Comparison of ENCODE assay signal across 13 mouse cellular contexts in the genomic region with DNA sequence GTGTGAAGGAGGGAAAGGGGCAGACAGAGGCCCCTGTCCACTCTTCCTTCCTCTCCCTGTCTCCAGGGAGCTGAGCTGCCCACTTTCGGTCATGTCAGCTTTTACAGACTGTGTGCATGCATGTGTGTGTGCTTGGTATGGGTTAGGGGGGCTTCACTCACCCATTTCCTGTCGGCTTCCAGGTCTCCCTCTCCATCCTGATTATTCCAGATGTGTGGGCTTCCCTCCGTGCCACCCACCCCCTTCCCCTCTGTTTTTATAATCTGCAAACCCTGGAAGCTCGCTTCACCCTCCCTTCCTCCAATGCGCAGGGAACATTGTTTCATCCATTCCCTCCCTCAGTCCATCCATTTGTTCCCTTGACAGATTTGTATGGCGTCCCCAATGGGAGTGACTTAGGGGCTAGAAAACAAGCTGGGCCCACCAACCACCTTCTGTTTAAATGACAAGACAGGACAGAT. TPM values are rescaled to one million over a fixed set of nuclear protein-coding genes. Genes with fewer than 3 reads are reported as not detected.
DNase-seq lines count a peak whose midpoint lies in the region; ATAC-seq and TF ChIP-seq lines count a peak whose summit lies in the region.
"Had no signal": no experiment of that assay in that cellular context is flagged by ENCODE, and none has a peak within 500 bp of the region (broad histone marks: within the 10 kb centered on the region; RNA-seq: fewer than 3 reads in every experiment).

No protein-coding gene starts in this region.

- WGBS in stomach, embryonic 14.5 days, result 20% methylated on average over 6 of the region's 6 CpGs
- whole genome bisulfite sequencing in stomach, postnatal 0 days, result 33% methylated on average over 6 of the region's 6 CpGs
- WGBS in hindbrain, embryonic 10.5 days, result 17% methylated on average over 6 of the region's 6 CpGs
- 33% methylated on average over 6 of the region's 6 CpGs for WGBS in midbrain, embryonic 10.5 days

- no peak overlapping the region for H3K4me2 ChIP-seq in stomach, embryonic 14.5 days (replicated peaks; ENCODE audit: low read depth, low read length)
- no peak overlapping the region for H3K4me2 ChIP-seq in stomach, postnatal 0 days (replicated peaks; ENCODE audit: low read depth)

- ATAC-seq in stomach, embryonic 14.5 days (ENCODE audit: insufficient number of reproducible peaks, insufficient read depth, low FRiP score, low read depth), result no peak
- no peak for ATAC-seq in stomach, postnatal 0 days (ENCODE audit: low FRiP score, low TSS enrichment)

- no peak overlapping the region for H3K4me3 ChIP-seq in stomach, embryonic 14.5 days (ENCODE audit: low read depth, low read length)
- no peak overlapping the region for H3K4me3 ChIP-seq in stomach, postnatal 0 days (ENCODE audit: low read depth, low read length)
- peak overlapping the region; percentile 26; the same call in 1 of the 2 replicates for H3K4me3 ChIP-seq in hindbrain, embryonic 10.5 days
- H3K4me3 ChIP-seq in midbrain, embryonic 10.5 days, result no peak overlapping the region
- H3K4me3 ChIP-seq: myocyte had no signal

- no peak for TF ChIP-seq EP300 in stomach, postnatal 0 days (optimal IDR thresholded peaks at IDR 0.05)

- H3K27ac ChIP-seq in stomach, embryonic 14.5 days (ENCODE audit: low read length), result peak overlapping the region; percentile 66
- H3K27ac ChIP-seq in stomach, postnatal 0 days (replicated peaks), result no peak overlapping the region
- peak overlapping the region; percentile 94 for H3K27ac ChIP-seq in hindbrain, embryonic 10.5 days
- peak overlapping the region; percentile 92 for H3K27ac ChIP-seq in midbrain, embryonic 10.5 days (replicated peaks)
- H3K27ac ChIP-seq: liver, embryonic 14.5 days had no signal

- no peaks in the 10 kb centered on the region for H3K27me3 ChIP-seq in stomach, embryonic 14.5 days (ENCODE audit: control insufficient read depth, insufficient read depth, low read length)
- no peaks in the 10 kb centered on the region for H3K27me3 ChIP-seq in stomach, postnatal 0 days (ENCODE audit: control insufficient read depth, insufficient read depth, low read length)
- peaks cover 39% of the 10 kb centered on the region for H3K27me3 ChIP-seq in hindbrain, embryonic 10.5 days (ENCODE audit: insufficient read depth, poor library complexity, severe bottlenecking)
- H3K27me3 ChIP-seq in midbrain, embryonic 10.5 days (ENCODE audit: low read depth, poor library complexity, severe bottlenecking), result peaks cover 45% of the 10 kb centered on the region

- no peak for DNase-seq in stomach, postnatal 0 days (ENCODE audit: low spot score)
- DNase-seq in hindbrain, embryonic 10.5 days (ENCODE audit: low spot score), result peak; percentile 61
- peak; percentile 26 for DNase-seq in midbrain, embryonic 10.5 days (ENCODE audit: low spot score)
- DNase-seq in adrenal gland, postnatal 36 days, result no peak
- no peak for DNase-seq in left cerebral cortex, adult 11 months (ENCODE audit: low spot score)
- no peak for DNase-seq in layer of hippocampus, postnatal 14 days (ENCODE audit: low spot score in 2 of 2)
- DNase-seq: adrenal gland, postnatal 14 days; heart, adult 11 months; kidney, postnatal 36 days; spleen, adult 18-20 months had no signal

- H3K9me3 ChIP-seq in stomach, embryonic 14.5 days (ENCODE audit: control insufficient read depth, low read depth, low read length), result no peaks in the 10 kb centered on the region
- no peaks in the 10 kb centered on the region for H3K9me3 ChIP-seq in stomach, postnatal 0 days (ENCODE audit: control insufficient read depth, low read length)
- H3K9me3 ChIP-seq in hindbrain, embryonic 10.5 days, result no peaks in the 10 kb centered on the region
- no peaks in the 10 kb centered on the region for H3K9me3 ChIP-seq in midbrain, embryonic 10.5 days (replicated peaks)

- peaks cover 45% of the 10 kb centered on the region for H3K4me1 ChIP-seq in stomach, embryonic 14.5 days (ENCODE audit: control insufficient read depth, insufficient read depth, low read length)
- H3K4me1 ChIP-seq in stomach, postnatal 0 days (replicated peaks; ENCODE audit: control insufficient read depth, insufficient read depth), result 0 out of 2 replicates have a peak, but pooled peaks cover 3% of the 10 kb centered on the region
- H3K4me1 ChIP-seq in hindbrain, embryonic 10.5 days (replicated peaks), result peaks cover 97% of the 10 kb centered on the region
- peaks cover 88% of the 10 kb centered on the region for H3K4me1 ChIP-seq in midbrain, embryonic 10.5 days

- TF ChIP-seq CTCF in stomach, postnatal 0 days (IDR thresholded peaks at IDR 0.05; ENCODE audit: low read depth), result no peak

- H3K9ac ChIP-seq in stomach, embryonic 14.5 days (replicated peaks; ENCODE audit: low read depth, low read length), result no peak overlapping the region
- no peak overlapping the region for H3K9ac ChIP-seq in stomach, postnatal 0 days (ENCODE audit: low read length)
- H3K9ac ChIP-seq: liver, embryonic 14.5 days had no signal

- H3K36me3 ChIP-seq in stomach, embryonic 14.5 days (ENCODE audit: control insufficient read depth, insufficient read depth, low read length), result peaks cover 10% of the 10 kb centered on the region
- peaks cover 12% of the 10 kb centered on the region for H3K36me3 ChIP-seq in stomach, postnatal 0 days (ENCODE audit: control insufficient read depth, insufficient read depth, low read length)
- H3K36me3 ChIP-seq in hindbrain, embryonic 10.5 days, result peaks cover 28% of the 10 kb centered on the region
- H3K36me3 ChIP-seq in midbrain, embryonic 10.5 days, result peaks cover 22% of the 10 kb centered on the region

RNA-seq across cellular contexts. Expression of gene Src, which starts 56.1 kb away (rescaled TPM):
- polyA plus RNA-seq in stomach, embryonic 14.5 days (2014; fragmentation: Nextera tagmentation; extraction: Ambion mirVana), result 17.1 and 17.2 TPM in 2 replicates
- 12.0 and 12.9 TPM in 2 replicates for polyA plus RNA-seq in stomach, postnatal 0 days (2015; fragmentation: Nextera tagmentation; extraction: Ambion mirVana)
- polyA plus RNA-seq in hindbrain, embryonic 10.5 days (2016; fragmentation: Nextera tagmentation; extraction: Ambion mirVana), result 20.8 and 29.3 TPM in 2 replicates
- 16.1 and 19.3 TPM in 2 replicates for polyA plus RNA-seq in midbrain, embryonic 10.5 days (2016; fragmentation: Nextera tagmentation; extraction: Ambion mirVana)
- 10 to 100 TPM; 17.7 to 18.0 TPM for total RNA-seq in adrenal gland, postnatal 36 days (2021)
- total RNA-seq in layer of hippocampus, postnatal 14 days (2021), result 100 to 1,000 TPM; 117 to 118 TPM

Comparison
In these comparisons a context has a peak if more than half of its experiments do, and no peak if none do; other contexts are left out.
1. DNase-seq: peak in hindbrain, embryonic 10.5 days (single experiment) and midbrain, embryonic 10.5 days (single experiment); none in stomach, postnatal 0 days (single experiment), adrenal gland, postnatal 36 days (0 of 2), left cerebral cortex, adult 11 months (single experiment) and layer of hippocampus, postnatal 14 days (0 of 2).